Mouse (Mus musculus): ENCODE measurements at regions not wholly inside any gene's neighbourhood (a gene's known extent, or its start where the extent isn't known, plus 50 kb on each side); places are given as distances from the start of the nearest gene placed in this dataset.

GRCm38 (mm10) chr3:131799774-131800173, 235.2 kb downstream of the Papss1 start:
- no peak for TF ChIP-seq POLR2A (IDR thresholded peaks at IDR 0.05; ENCODE audit: low read depth, low read length)
- TF ChIP-seq CTCF (conservative IDR thresholded peaks at IDR 0.05; ENCODE audit: insufficient read depth, insufficient read length, low read depth, low read length), result no peak

Measured in kidney, adult 2 months (tissue).